Mouse (Mus musculus): ENCODE data around the gene Ugt1a8.
A peak's percentile ranks its signal among the peaks of the same experiment; 100 is the strongest.

Gene Ugt1a8

DNA sequence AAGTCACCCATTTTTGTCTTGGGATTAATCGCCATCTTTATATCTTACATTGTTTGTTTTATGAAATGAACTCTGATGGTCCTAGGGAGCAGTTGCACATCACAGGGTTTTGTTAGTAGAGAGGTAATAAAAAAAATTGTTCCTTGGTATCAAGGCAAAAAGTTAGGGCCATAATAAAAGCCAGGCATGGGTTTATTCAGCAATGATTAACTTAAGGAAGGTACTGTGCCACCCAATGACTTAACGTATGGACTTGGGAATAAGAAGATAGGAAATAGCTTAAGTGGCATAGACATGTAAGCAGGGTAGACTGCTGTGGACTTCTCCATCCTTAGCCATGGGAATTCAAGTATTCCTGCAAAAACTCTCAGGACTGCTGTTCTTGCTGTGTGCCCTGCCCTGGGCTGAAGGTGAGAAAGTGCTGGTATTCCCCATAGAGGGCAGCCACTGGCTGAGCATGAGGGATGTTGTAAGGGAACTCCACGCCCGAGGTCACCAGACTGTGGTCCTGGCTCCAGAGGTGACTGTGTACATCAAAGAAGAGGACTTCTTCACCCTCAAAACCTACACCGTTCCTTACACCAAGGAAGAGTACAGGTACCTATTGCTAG lies 98.8 kb downstream of the Ugt1a8 start:
- DNase-seq (ENCODE audit: low read depth, low spot score) = no peak

DNA sequence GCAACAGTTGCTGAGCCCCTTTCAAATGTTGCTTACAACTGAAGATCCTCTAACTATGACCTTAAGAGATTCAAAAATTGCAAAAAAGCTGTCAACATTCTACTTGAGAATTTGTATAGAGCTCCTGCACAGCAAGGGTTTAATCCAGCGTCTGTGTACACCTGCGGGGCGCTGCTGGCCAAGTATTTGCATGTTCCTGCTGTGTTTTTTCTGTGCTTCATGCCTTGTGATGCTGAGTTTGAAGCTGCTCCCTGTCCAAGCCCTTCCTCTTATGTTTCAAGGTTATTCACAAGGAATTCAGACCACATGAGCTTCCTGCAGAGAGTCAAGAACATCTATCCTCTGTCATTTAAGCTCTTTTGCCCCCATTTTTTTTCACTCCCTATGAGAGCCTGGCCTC lies 104.5 kb downstream of the Ugt1a8 start:
- no peak for DNase-seq (ENCODE audit: low read depth, low spot score)

DNA sequence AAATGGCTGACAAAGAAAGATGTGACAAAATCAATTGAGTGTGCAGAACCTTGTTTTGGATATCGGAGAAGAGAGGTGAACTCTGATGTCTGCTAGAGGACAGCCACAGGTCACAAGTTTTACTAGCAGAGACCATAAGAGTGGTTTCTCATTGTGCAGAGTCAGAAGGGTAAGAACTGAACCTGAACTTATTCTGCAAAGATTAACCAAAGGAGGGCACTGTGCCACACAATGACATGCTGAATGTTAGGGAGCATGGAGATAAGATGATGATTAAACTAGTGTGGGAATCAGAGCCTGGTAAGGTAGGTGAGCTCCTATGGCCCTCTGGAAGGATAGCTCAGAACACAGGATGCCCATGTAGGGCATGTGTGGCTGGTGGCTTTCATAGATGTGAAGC lies 108.1 kb downstream of the Ugt1a8 start:
- DNase-seq (ENCODE audit: low read depth, low spot score) = no peak

DNA sequence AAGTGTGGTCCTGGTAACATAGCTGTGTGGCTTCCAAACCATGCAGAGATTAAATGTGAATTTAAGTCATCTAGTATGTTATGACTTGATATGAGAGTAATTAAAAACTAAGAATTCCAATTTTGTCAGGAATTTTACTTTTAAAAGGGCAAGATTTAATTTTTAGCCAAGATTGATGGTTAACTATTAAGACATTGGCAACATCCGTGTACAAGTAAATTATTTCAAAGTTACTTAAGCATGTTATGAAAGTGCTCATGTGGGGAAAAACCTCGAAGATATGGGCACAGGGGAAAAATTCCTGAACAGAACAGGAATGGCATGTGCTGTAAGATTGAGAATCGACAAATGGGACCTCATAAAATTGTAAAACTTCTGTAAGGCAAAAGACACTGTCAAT lies 109.8 kb downstream of the Ugt1a8 start:
- no peak for DNase-seq (ENCODE audit: low read depth, low spot score)

DNA sequence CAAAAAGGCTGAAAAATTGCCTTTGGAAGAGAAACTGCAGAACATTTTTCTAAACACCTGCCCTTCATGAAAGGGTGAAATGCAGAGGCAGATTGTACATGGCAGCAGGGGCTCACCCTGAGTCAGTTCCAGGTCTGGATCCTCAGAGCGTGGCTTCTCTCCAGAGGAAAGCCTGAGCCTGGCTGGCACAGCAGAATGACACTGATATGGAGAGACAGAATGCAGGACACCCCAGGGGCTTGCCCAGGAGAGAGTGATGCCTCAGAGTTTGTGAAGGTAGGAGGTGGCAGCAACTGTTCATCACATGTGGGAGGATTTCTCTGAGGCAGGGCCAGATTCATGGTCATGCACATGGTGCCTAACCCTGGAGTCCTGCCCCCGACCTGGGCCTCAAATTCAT lies 112.4 kb downstream of the Ugt1a8 start:
- DNase-seq (ENCODE audit: low read depth, low spot score) = no peak

DNA sequence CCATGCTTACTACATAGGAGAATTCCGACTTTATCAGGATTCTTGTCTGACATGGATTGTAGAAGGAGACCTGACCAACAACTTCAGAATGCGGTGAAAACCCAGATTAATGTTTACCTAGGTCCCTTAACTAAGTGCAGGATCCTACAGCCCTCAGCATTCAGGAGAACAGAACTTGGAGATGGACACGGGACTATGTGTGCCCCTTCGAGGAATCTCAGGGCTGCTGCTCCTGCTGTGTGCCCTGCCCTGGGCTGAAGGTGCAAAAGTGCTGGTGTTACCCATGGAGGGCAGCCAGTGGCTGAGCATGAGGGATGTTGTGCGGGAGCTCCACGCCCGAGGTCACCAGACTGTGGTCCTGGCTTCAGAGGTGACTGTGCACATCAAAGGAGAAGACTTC lies 112.8 kb downstream of the Ugt1a8 start, which contains the start of gene Ugt1a2:
Gene Ugt1a2 (plus strand): TSS at position 146 of the 400 bp plus-strand sequence.
- DNase-seq (ENCODE audit: low read depth, low spot score) = no peak

DNA sequence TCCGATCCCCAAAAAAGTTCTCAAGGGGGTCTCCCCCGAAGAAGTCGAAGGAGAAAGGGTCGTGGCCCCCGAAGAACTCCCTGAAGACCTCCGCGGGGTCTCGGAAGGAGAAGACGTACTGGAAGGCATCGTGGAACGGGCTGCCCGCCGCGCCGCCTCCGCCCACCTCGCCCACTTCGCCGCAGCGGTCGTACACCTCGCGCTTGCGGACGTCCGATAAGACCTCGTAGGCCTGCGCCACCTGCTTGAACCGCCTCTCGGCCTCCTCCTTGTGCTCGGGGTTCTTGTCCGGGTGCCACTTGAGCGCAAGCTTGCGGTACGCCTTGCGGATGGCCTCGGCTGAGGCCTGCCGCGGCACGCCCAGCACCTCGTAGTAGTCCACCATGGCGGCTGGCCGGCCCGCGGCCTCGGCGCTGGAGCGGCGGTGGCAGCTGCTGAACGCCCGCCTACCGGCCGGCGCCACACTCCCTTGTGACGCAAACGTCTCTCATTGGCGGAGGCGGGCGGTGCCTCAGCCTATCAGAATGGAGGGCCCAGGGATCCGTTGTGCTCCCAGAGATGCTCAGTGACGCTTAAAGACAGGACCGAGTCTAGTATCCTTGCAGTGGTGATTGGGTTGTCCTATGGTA lies 117.8 kb downstream of the Ugt1a8 start, which contains the start of gene Dnajb3:
Gene Dnajb3 (minus strand): TSS at position 489 of the 629 bp plus-strand sequence.
- DNase-seq (ENCODE audit: low read depth, low spot score) = peak; percentile 84

DNA sequence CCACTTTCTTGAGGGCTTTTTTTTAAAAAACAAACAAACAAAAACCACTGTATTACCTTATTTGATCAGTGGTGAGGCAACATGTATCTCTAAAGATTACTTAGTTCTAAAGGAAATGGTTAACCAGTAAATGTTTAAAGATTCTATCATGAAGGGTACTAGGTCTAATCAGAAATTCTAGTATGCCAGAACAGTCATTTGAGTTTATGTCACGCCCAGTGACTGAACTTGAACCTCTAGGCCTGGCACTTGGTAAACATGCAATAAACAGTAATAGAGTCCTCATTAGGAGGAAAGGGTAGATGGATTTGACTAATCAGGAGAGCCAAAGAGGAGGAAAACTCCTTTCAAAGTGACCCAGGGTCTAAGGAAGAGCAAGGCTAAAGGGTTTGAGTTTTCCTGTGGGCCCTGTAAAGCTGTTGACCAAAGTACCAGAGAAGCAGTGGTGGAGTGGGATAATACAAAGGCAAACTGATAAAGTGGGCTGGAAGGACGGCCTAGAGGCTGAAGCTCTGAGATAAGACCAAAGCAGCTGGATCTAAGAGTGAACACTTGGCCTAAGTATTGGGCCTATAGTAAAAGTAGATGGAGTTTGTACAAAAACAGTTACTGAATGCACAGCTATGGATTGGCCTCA lies 119.3 kb downstream of the Ugt1a8 start:
- no peak for DNase-seq (ENCODE audit: low read depth, low spot score)

DNA sequence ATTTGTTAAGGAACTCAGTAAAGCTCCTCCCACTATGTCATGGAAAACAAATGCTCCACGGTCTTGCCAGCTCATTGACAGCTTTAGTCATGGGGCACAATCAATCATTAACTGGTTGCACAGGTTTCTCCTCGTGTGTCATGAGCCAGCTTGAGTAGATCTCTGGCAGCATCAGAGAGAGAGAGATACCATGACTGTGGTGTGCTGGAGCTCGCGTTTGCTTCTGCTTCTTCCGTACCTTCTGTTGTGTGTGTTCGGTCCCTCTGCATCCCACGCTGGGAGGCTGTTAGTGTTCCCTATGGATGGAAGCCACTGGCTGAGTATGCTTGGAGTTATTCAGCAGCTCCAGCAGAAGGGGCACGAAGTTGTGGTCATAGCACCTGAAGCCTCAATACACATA lies 124.2 kb downstream of the Ugt1a8 start, which contains the start of gene Ugt1a1:
Gene Ugt1a1 (plus strand): TSS at position 148 of the 400 bp plus-strand sequence.
- no peak for DNase-seq (ENCODE audit: low read depth, low spot score)

DNA sequence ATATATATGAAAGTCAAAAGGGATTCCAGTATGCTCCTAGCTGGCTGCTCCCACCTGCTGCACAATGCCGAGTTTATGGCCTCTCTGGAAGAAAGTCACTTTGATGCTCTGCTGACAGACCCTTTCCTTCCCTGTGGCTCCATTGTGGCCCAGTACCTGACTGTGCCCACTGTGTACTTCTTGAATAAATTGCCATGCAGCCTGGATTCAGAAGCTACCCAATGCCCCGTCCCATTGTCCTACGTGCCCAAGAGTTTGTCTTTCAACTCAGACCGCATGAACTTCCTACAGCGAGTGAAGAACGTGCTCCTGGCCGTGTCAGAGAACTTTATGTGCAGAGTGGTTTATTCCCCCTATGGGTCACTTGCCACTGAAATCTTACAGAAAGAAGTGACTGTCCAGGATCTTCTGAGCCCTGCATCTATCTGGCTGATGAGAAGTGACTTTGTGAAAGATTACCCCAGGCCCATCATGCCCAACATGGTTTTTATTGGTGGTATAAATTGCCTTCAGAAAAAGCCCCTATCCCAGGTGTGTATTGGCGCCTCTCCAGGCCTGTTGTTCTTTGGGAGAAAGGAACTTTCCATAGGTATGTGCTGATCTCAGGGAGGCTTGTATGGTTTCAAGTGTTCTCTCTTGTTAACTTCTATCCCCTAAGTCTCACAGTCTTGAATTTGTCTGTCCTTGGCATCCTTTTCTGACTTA lies 124.9 kb downstream of the Ugt1a8 start:
- no peak for DNase-seq (ENCODE audit: low read depth, low spot score)

DNA sequence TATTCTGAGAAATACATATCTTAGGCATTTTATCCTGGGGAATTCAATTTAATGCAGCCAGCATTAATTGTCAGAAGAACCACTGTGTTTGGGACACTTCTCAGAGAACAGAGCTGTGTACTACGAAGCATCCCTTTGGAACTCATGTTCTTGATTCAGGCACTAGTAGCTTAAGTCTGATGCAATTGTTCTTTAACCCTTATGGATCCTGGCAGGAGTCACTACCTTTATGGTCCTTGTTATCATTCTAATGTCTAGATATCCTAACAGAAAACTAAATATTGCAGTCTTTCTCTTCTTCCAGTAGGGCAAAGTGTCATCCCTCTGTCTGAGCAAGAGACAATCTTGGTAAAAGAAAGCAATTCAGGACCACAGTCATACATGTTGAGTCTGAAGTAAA lies 125.4 kb downstream of the Ugt1a8 start:
- no peak for DNase-seq (ENCODE audit: low read depth, low spot score)

DNA sequence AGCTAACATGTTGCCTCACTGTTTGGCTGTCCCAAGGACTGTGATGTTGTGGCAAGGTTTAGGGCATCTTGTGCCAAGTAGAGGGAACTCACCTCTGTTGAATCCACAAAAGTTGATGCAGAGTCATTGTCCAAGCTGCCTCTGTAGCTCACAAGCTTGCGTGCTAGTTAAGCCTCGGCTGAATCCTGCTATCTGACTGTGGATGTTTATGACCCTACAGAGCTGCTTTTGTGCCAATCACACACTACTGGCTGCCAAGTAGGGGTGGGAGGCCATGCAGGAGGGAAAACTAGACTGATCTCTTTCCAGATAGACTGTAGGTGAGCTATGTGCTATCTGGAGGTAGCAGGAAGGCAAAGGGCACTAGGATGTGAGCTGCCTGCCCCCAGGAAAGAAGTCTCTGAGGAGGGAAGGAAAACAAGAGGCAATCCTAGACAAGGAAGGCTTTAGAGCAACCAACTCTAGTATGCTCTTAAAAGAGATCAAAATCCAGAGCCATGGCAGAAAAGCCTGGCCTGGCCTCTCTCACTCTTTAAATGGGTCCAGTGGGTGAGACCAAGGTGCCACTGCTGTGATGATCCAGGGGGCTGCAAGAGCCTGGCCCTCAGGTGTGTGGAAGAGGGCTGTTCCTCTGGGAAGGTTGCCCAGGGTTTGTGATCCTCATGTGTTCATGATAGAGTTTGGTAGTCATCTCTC lies 126.3 kb downstream of the Ugt1a8 start:
- DNase-seq (ENCODE audit: low read depth, low spot score) = no peak

DNA sequence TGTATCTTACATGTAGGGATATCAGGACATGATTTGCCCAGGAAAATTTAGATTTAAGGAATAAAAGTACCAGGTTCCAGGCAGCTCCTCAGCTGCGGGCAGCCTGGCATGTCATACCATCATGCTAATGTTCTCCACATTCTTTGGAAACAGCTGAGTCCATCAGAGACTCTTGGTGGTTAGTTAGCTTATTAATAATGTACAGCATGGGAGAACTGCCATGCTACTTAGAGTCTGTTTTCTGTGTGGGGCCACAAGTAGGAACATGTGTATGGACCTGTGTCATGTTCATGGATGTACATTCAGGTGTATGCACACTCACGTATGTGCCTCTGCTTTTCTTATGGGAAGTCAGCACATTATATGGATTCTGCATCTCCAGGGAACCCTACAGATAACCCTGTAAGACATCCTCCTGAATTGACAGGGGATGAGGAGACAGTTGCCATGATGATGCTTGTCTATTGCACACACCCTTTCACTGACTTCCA lies 126.9 kb downstream of the Ugt1a8 start:
- no peak for DNase-seq (ENCODE audit: low read depth, low spot score)

DNA sequence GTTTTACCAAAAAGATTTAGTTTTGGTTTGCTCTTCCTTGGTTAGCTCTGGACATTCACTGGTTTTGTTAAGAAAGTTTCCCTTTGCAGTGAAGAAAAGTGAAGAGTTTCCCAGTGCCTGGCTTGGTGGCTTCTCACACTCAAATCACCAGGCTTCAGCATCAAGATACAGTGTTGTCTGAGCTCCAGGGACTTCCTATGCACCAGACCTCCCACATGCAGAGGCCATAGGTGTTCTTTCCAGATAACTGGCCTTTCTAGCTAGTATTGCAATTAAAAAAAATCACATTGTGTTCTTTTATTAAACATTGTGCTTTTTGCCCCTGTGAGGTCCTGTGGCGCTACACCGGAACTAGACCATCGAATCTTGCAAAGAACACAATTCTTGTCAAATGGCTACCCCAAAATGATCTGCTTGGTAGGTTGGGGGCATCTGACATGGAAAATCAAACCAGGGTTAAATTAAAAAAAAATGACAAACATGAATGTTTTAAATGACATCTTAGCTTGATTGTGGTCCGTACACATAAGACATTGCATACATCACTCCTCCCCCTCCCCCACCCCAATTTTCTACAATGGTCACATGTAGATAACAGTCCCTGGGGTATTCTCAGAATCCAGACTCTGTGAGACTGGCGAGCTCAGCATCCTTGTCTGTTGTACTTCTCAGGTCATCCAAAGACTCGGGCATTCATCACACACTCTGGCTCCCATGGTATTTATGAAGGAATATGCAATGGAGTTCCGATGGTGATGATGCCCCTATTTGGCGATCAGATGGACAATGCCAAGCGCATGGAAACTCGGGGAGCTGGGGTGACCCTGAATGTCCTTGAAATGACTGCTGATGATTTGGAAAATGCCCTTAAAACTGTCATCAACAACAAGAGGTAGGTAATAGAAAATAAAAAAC lies 128.1 kb downstream of the Ugt1a8 start:
- DNase-seq (ENCODE audit: low read depth, low spot score) = no peak

DNA sequence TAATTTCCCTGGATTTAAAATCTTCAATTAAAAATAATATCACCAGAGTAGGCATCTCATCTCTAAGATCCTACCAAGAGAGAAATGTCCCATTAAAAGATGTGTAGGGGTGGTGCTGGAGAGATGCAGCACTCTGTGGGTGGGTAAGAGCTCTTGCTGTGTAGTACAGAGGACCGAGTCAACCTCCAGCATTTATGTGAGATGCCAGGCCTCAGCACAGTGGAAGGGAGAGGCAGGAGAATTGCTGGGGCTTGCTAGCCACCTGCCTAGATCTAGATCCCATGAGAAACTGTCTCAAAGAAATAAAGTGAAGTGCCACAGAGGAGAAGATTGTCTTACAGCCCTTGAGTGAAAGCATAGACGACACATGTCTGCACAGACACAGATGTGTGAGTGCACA lies 128.9 kb downstream of the Ugt1a8 start:
- DNase-seq (ENCODE audit: low read depth, low spot score) = no peak

DNA sequence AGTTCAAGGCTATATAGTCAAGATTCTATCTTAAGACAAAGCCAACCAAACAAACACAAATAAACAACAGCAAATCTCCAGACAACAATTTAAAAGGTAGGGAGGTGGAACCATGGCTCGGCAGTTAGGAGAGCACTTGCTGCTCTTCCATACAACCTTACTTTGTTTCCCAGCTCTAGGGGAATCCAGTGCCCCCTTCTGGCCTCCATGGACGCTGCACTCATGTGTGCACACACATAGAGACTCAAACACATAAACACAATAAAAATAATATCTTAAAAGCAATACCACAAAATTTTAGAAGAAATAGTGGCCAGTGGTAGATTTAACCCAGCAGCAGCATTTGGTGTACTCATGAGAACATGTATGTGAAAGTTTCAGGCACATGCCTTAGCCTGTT lies 129.5 kb downstream of the Ugt1a8 start:
- DNase-seq (ENCODE audit: low read depth, low spot score) = peak; percentile 42

DNA sequence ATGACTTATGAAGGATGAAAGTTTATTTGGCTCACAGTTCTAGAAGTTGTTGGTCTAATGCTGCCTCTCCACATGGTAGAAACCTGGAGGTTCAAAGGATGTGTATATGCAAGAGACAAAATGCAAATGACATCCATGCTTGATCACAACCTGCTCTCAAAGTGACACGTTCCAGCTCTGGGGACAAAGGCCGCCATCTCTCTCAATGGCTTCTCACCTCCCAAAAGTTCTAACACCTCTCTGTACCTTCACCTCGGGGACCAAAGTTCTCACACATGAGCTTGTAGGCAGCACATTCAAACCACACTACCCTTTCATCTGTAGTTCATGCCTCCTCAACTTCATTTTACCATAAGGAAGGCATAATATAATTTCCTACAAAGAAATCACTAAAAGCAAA lies 130.0 kb downstream of the Ugt1a8 start:
- no peak for DNase-seq (ENCODE audit: low read depth, low spot score)

DNA sequence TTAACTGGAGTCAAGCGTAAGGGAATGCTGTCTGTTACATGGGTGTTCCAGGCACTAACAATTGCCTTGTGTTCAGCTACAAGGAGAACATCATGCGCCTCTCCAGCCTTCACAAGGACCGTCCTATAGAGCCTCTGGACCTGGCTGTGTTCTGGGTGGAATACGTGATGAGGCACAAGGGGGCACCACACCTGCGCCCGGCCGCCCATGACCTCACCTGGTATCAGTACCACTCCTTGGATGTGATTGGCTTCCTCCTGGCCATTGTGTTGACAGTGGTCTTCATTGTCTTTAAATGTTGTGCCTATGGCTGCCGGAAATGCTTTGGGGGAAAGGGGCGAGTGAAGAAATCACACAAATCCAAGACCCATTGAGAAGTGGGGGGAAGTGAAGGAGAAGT lies 130.4 kb downstream of the Ugt1a8 start:
- peak; percentile 5 for DNase-seq (ENCODE audit: low read depth, low spot score)

DNA sequence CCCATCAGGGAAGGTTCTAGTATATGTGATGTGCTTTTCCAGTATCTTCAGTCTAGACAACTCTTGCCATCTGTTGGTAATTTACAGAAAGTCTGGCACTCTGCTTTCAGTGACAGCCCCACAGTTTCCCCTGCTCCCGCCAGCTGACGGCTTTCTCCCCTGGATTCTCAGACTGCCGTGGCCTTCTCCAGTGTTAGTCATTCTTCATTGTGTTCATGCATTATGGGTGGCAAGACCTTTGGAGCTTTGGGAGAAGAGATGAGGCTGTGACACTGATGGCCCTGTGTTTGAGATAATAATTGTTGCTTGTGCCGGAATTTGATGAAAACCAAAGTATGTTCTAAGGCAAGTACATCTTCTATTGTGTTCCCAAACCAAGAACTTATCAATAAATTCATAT lies 131.0 kb downstream of the Ugt1a8 start:
- peak; percentile 2 for DNase-seq (ENCODE audit: low read depth, low spot score)

DNA sequence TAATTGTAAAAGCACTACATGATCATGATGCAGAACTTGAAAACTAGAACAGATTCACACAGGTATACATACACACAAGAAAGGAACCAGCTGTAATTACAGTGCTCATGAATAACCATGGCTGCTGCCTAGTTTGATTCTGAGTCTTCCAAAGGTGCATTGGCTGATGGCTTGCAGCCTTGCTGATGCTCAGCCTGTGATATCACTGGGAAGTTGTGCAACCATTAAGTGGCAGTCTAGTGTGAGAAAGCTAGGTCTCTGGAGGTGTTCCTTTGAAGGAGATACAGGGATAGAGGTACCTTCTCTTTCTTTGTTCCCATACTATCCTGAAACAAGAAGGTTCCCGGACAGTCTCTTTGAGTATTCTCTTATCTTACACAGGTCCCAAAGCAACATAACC lies 131.4 kb downstream of the Ugt1a8 start:
- DNase-seq (ENCODE audit: low read depth, low spot score) = peak; percentile 1

DNA sequence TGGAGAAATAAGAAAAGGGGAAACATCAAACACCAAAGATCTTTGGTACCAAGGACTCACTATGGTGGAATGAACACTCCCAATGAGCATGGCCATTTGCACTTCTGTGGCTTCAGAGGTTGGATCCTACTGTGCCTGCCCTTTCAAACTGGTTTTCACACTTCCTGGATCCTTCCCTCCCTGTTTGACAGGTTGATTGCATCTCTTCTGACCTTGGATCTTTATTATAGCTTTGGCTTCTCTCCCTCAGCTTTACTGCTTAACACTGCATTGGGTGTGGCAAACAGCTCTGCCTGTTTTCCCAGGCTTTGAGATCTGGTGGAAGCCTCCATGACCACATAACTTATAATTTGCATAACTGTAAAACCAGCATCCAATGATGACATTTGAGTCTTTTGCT lies 132.7 kb downstream of the Ugt1a8 start:
- peak; percentile 73 for DNase-seq (ENCODE audit: low read depth, low spot score)

Measured in ZHBTc4 (cell line).